Mouse (Mus musculus) megakaryocyte, embryonic 14.5 days (primary cell): ENCODE measurements around the gene Sfi1.

Experiments used
- FLI1 ChIP-seq: IDR thresholded peaks from 2 replicates; pipeline ENCODE4 v1.6.1; 2012; ENCODE audit warnings: low read length, inconsistent platforms, mixed read lengths
- GATA1 ChIP-seq: IDR thresholded peaks from 3 replicates; pipeline ENCODE4 v1.6.1; 2012; ENCODE audit warnings: mixed read lengths, low read length, inconsistent platforms, borderline replicate concordance

DNA sequence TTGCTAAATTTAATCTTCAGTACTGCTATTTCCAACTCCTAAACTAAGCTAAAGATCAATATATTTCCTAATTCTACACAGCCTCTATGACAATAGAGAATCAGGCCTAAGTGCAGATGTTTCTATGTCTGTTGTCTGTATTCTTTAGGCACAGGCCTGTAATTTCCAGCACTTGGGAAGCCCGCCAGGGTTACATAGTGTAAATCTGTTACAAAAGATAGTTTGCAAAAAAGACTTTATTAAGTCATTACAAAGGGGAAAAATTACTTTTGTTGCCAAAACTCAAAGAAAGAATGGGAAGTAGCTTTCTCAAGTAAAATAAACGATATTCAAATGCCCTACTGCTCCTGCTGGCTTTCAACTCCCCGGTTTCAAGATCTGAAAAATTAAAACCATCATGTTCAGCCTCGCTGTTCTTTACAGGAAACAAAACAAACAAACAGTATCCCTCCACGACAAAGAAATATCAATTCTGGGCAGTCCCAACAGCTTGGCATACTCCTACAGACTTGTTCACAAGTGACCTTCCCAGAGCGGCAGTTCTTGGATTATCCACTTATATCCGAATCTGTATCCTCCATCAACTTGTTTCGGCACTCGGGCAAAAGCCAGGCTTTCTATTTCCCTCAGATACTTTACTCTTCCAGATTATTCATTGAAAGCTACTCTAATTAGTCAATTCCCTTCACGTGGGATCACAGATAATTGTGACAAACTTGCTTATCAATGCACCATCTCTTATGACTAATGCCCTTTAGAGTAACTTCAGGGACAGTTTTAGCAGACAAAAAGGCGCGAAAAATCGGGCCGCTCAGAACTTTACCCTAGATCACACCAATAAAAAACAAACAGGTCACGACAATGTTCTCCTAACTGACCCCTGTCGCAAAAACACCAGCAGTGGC, 8.3 kb upstream of the Sfi1 start:
- TF ChIP-seq GATA1, result no peak
- TF ChIP-seq FLI1, result no peak
